Mouse (Mus musculus): ENCODE results near the gene Vps37c. TPM values are rescaled to one million over a fixed set of nuclear protein-coding genes. Genes with fewer than 3 reads are reported as not detected.

Gene Vps37c
- polyA plus RNA-seq, 1 experiment from 2014 or later, result 36.1 TPM

DNA sequence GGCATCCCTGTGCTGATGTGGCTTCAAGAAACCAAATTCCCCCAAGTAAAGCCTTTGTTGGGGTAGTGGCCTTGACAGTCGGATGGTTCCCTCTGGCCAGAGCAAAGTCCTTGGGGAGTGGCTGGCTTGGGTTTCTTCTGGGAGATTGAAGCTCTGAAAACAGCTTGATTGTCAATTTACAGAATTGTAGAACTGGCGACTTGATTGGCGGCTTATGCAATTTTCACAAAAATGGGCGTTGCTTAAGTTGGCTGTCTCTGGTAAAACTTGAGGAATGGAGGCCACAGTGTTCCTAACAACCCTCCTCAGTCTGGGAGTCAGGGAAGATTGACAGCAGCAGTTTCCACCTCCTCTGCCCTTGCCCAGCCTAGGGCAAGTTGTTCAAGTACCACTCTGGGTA, 3.8 kb downstream of the Vps37c start:
- DNase-seq (ENCODE audit: extremely low spot score, low spot score), result no peak
- Histone ChIP-seq H3K27ac (no peak overlapping the region), H3K36me3 (replicated peaks) (no peaks in the 10 kb centered on the region), H3K4me3 (no peak overlapping the region), H3K27me3 (ENCODE audit: poor library complexity, severe bottlenecking) (no peaks in the 10 kb centered on the region), H3K9me3 (no peaks in the 10 kb centered on the region), H3K4me1 (peaks cover 46% of the 10 kb centered on the region)
- WGBS, result 90% methylated on average over 4 of the region's 4 CpGs

DNA sequence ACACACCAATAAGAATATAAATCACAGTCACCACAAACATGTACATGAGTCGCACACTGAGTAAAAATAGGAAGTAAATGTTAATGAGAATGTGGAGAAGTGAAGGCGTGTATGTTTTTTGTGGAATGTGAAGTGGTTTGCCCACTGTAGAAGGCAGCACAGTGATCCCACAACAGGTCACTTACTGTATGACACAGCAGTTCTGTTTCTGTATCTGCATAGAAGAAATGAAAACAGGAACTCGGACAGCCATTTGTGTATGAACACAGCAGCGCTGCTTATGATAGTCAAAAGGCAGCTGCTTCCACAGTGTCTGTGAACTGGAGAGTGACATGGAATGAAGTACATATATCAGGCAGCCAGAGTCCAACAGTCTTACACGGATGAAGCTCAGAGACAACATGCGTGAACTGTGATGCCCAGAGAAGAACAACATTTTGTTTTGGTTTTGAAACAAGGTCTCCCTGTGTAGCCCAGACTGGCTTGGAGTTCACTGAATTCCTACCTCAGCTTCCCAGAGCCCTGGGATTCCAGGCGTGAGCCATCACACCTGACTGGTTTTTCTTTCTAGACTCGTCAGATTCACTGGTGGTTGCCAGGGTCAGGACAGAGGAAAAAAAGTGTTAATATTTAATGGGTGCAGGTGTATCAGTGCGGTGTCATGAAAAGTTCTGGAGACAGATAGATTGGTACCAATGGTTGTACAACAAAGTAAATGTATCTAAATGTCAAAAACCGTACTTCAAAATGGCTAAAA, 5.6 kb downstream of the Vps37c start:
- H3K36me3 ChIP-seq (replicated peaks), result no peaks in the 10 kb centered on the region
- no peak overlapping the region for H3K4me3 ChIP-seq
- no peaks in the 10 kb centered on the region for H3K27me3 ChIP-seq (ENCODE audit: poor library complexity, severe bottlenecking)
- no peaks in the 10 kb centered on the region for H3K9me3 ChIP-seq
- H3K27ac ChIP-seq, result no peak overlapping the region
- WGBS, result 91% methylated on average over 10 of the region's 10 CpGs
- no peak for DNase-seq (ENCODE audit: extremely low spot score, low spot score)
- peaks cover 53% of the 10 kb centered on the region for H3K4me1 ChIP-seq

DNA sequence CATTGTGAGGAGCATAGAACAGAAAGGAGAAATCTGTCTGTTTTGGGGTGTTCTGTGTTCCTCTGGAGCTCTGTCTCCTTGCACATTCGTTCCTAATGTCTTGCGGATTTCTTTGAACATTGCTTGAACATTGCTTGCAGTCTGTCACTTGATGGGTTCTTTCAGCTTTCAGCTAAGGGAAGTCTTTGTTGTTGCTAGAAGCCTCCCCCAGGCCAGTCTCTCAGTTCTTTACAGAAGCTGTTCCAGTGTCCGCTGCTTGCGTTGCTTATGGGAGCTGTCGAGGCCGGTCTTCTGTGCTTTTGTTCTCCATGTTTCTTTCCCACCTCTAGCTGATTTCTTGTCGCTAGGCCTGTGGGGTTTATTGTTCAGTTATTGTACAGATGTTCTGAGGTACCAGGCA, 7.3 kb downstream of the Vps37c start:
- H3K9me3 ChIP-seq, result no peaks in the 10 kb centered on the region
- 33% methylated on average over 7 of the region's 7 CpGs for WGBS
- peaks cover 53% of the 10 kb centered on the region for H3K4me1 ChIP-seq
- peak overlapping the region; percentile 71 for H3K27ac ChIP-seq
- H3K4me3 ChIP-seq, result no peak overlapping the region
- H3K36me3 ChIP-seq (replicated peaks), result no peaks in the 10 kb centered on the region
- no peak for DNase-seq (ENCODE audit: extremely low spot score, low spot score)
- no peaks in the 10 kb centered on the region for H3K27me3 ChIP-seq (ENCODE audit: poor library complexity, severe bottlenecking)

DNA sequence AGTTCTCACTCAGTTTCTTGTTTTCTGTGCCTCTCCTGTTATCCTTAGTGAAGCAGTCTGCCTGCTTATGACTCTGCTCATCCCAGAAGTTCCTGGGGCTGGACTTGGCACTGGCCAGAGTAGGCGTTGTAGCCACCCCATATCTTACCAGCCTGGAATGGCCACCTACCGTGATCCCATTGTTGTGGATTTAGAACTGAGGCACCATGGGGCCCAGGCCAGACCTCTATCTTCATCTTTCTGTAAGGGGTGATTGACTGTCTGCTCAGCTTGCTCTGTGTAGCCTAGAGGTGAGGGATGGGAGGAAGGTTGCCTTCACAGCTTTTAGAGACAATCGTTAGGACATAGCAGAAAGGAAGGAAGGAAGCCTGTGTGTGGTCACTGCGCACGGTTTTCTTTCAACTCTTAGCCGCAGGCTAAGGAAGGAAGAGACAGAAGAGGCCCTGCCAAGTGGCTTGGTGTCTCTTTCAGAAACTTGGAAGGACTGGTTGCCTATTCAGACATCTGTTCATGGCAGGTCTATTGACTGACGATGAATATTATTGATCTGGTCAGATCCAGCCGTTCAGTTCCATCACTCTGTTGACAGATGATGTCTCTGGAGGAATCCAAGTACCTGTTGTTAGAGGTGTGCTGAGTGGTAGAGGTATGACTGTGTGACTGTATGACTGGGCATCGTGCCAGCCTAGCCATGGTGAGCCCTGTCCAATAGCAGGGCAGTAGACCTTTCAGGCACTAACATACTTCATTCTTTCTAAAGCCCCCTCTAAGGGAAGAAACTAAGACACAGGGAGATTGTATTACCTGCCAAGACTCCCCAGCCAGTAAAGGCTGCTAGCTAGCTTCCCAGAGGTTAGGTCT, 9.8 kb downstream of the Vps37c start:
- Histone ChIP-seq H3K27me3 (ENCODE audit: poor library complexity, severe bottlenecking) (no peaks in the 10 kb centered on the region), H3K27ac (peak overlapping the region; percentile 40), H3K4me1 (peaks cover 65% of the 10 kb centered on the region), H3K4me3 (no peak overlapping the region), H3K36me3 (replicated peaks) (no peaks in the 10 kb centered on the region), H3K9me3 (no peaks in the 10 kb centered on the region)
- DNase-seq (ENCODE audit: extremely low spot score, low spot score), result no peak
- WGBS, result 80% methylated on average over 9 of the region's 9 CpGs

DNA sequence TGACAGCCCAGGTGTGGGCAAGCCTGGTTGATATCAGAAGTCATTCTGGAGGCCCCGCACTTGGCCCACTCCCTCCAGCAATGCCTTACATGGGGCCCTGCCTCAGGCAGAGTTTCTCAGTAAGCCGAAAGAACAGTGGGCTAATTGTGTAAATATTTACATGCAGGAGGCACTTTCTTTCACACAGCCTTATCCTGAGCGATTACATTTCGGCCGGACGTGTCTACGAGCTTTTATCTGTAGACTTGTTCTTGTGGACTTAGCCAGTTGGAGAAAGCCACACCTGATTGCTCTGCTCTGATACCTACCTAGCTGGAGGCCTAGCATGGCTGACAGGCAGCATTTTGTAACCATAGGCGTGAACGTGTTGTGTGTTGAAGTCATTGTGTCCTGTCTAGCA, 11.3 kb downstream of the Vps37c start:
- H3K4me1 ChIP-seq, result peaks cover 65% of the 10 kb centered on the region
- no peak overlapping the region for H3K4me3 ChIP-seq
- 0 out of 2 replicates have a peak overlapping the region, but pooled peaks have one; percentile 58 for H3K27ac ChIP-seq
- H3K27me3 ChIP-seq (ENCODE audit: poor library complexity, severe bottlenecking), result no peaks in the 10 kb centered on the region
- DNase-seq (ENCODE audit: extremely low spot score, low spot score), result no peak
- H3K9me3 ChIP-seq, result no peaks in the 10 kb centered on the region
- 80% methylated on average over 9 of the region's 9 CpGs for WGBS
- H3K36me3 ChIP-seq (replicated peaks), result no peaks in the 10 kb centered on the region

DNA sequence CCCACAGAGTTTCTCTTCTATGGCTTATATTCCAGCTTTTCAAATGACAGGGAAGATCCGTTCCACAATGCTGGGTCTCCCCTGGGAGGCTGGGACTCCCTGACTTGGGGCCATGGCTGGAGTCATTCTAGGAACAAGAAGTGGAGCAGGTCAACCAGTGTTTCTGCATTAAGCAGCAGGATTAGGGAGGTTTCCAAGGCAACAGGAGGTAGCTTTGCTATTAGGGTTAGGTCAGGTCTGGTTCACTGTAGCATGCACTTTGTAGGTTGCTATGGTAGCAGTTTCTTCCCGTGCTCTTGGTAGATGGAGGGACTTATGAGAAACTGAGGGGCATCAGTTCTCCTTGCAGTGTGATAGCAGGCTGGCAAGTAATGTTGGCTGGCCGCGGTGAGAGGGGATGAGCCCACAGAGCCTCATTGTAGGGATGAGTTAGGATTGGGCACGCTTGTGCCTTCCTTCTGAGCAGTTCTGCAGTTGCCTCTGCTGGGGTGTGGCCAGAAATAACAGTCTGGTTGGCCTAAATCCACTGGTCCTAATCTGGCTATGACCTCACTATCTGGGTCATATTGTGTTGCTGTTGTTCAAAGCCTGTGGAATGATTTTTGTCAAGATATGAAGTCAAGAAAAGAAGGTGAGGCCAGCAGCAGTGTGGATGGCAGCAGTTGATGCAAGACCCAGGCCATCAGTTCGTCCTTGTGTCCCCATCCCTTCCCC, 12.6 kb downstream of the Vps37c start:
- Histone ChIP-seq H3K4me1 (peaks cover 54% of the 10 kb centered on the region), H3K4me3 (no peak overlapping the region), H3K27me3 (ENCODE audit: poor library complexity, severe bottlenecking) (no peaks in the 10 kb centered on the region), H3K27ac (no peak overlapping the region), H3K9me3 (no peaks in the 10 kb centered on the region), H3K36me3 (replicated peaks) (peaks cover 2% of the 10 kb centered on the region; the same call in 1 of the 2 replicates)
- 59% methylated on average over 6 of the region's 6 CpGs for WGBS
- no peak for DNase-seq (ENCODE audit: extremely low spot score, low spot score)

DNA sequence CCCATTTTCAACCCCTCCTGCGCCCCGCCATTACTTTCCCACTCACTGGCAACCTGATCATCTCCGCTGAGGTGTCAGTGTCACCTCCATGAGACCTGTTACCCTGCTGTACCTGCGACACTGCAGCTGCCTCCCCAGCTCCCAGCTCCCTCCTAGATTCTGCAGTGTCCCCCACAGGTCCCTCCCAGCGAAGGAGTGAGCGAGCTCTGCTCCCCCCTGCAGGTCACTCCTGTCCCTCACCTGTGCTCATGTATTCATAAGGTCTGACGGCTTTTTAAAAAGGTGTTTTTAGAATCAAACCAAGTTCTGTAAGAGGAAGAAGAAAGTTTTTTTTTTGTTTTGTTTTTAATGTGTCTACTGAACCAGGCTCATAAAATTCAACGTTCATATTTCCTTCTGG, 13.6 kb downstream of the Vps37c start:
- H3K9me3 ChIP-seq, result no peaks in the 10 kb centered on the region
- no peak overlapping the region for H3K4me3 ChIP-seq
- WGBS, result 78% methylated on average over 8 of the region's 8 CpGs
- H3K4me1 ChIP-seq, result peaks cover 50% of the 10 kb centered on the region
- no peaks in the 10 kb centered on the region for H3K27me3 ChIP-seq (ENCODE audit: poor library complexity, severe bottlenecking)
- H3K27ac ChIP-seq, result no peak overlapping the region
- no peak for DNase-seq (ENCODE audit: extremely low spot score, low spot score)
- peaks cover 11% of the 10 kb centered on the region for H3K36me3 ChIP-seq (replicated peaks)

DNA sequence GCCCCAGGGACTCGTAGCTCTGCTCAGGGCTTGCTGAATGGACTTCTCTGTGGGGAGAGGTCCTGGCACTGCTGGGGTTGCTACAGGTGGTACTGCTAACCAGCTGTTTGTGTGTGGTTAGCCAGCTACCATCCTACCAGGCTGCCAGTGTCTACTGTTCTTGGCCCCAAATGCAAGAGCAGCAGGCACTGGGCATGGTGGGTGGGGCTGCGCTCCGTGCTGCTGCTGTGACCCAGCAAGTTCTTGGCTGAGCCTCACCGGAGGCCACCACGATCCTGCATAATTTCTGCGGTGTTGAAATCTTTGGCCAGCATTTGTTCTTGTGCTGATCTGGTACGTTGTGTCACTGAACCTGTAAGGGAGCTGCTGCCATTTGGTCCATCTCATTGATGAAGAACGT, 14.9 kb downstream of the Vps37c start:
- Histone ChIP-seq H3K36me3 (replicated peaks) (peaks cover 23% of the 10 kb centered on the region), H3K4me1 (peaks cover 36% of the 10 kb centered on the region), H3K27ac (no peak overlapping the region), H3K27me3 (ENCODE audit: poor library complexity, severe bottlenecking) (no peaks in the 10 kb centered on the region), H3K9me3 (no peaks in the 10 kb centered on the region), H3K4me3 (no peak overlapping the region)
- no peak for DNase-seq (ENCODE audit: extremely low spot score, low spot score)
- WGBS, result 96% methylated on average over 8 of the region's 8 CpGs

DNA sequence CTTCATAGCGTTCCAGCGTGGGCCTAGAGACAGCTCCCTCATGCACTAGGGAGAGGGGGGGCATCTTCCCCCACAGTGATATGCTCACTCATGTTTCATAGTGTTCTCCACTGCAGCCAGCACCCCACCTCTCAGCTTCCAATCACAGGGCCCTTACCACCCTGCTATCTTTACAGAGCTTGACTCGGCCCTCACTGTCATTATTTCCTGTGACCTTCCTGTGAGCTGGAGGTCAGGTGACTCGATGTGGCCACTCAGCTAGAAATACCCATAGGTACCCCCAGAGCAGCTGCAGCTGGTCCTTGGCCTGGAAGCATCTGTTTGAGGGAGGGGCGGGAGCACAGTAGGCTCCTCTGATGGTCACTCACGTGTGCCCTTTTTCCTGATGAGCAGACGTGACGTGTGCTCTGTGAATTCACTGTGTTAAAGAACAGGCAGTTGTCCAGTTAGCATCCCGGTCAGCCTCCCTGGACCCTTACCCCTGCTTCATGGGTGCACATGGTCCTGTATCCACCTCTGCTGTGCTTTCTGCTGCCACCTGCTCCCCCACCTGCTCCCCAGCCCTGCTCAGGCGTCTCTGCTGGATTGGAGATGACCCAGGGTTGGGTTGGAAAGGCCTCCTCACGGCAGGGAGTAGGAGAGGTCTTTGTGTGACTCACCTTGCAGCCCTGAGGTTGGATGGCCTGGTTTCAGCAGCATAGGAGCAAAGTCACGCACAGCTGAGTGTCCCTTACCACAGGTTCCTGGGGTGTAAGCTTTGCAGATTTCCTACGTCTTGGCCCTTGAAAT, 18.7 kb downstream of the Vps37c start:
- no peak for DNase-seq (ENCODE audit: extremely low spot score, low spot score)
- H3K9me3 ChIP-seq, result no peaks in the 10 kb centered on the region
- peaks cover 17% of the 10 kb centered on the region for H3K4me1 ChIP-seq
- H3K36me3 ChIP-seq (replicated peaks), result peaks cover 48% of the 10 kb centered on the region
- 84% methylated on average over 13 of the region's 13 CpGs for WGBS
- no peak overlapping the region for H3K4me3 ChIP-seq
- H3K27me3 ChIP-seq (ENCODE audit: poor library complexity, severe bottlenecking), result no peaks in the 10 kb centered on the region
- H3K27ac ChIP-seq, result no peak overlapping the region

DNA sequence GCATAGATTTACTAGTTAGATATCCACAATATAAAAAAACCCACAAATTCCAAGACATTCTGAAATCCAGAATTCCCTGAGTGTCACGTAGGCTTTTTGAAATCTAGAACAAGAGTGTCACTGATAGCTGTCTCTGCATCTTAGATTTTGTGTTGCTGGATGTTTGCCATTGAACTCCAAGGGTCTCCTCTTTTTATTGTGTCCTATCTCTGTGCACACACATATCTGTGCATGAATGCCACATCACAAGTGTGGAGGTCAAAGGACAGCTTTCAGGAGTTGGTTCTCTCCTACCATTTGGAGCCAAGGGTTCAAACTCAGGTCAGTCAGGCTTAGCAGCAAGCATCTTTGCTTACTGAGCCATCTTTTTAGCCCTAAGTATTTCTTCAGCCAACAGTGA, 19.3 kb downstream of the Vps37c start:
- no peak for DNase-seq (ENCODE audit: extremely low spot score, low spot score)
- no peaks in the 10 kb centered on the region for H3K9me3 ChIP-seq
- WGBS, result 90% methylated on average over 1 of the region's 1 CpGs
- no peaks in the 10 kb centered on the region for H3K27me3 ChIP-seq (ENCODE audit: poor library complexity, severe bottlenecking)
- no peak overlapping the region for H3K27ac ChIP-seq
- peaks cover 17% of the 10 kb centered on the region for H3K4me1 ChIP-seq
- H3K36me3 ChIP-seq (replicated peaks), result peaks cover 54% of the 10 kb centered on the region
- no peak overlapping the region for H3K4me3 ChIP-seq

DNA sequence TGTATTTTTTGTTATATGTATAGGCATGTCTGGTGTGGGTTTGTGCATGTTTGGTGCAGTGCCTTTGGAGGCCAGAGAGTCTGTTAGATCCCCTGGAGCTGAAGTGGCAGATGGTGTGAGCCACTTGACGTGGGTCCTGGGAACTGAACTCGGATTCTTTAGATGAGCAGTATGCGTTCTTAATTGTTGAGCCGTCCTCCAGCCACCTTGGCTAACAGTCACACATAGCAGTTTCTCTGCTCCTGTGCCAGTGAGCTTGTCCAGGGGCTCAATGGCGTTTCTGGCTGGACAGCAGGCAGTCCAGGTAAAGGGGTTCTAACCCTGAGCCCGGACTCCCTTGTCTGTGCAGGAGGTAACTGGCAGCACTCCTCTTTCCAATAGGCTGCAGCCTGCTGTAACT, 20.4 kb downstream of the Vps37c start:
- Histone ChIP-seq H3K36me3 (replicated peaks) (peaks cover 65% of the 10 kb centered on the region), H3K27ac (peak overlapping the region; percentile 78), H3K9me3 (no peaks in the 10 kb centered on the region), H3K4me1 (peaks cover 17% of the 10 kb centered on the region), H3K4me3 (no peak overlapping the region), H3K27me3 (ENCODE audit: poor library complexity, severe bottlenecking) (no peaks in the 10 kb centered on the region)
- no peak for DNase-seq (ENCODE audit: extremely low spot score, low spot score)
- WGBS, result 77% methylated on average over 6 of the region's 6 CpGs

DNA sequence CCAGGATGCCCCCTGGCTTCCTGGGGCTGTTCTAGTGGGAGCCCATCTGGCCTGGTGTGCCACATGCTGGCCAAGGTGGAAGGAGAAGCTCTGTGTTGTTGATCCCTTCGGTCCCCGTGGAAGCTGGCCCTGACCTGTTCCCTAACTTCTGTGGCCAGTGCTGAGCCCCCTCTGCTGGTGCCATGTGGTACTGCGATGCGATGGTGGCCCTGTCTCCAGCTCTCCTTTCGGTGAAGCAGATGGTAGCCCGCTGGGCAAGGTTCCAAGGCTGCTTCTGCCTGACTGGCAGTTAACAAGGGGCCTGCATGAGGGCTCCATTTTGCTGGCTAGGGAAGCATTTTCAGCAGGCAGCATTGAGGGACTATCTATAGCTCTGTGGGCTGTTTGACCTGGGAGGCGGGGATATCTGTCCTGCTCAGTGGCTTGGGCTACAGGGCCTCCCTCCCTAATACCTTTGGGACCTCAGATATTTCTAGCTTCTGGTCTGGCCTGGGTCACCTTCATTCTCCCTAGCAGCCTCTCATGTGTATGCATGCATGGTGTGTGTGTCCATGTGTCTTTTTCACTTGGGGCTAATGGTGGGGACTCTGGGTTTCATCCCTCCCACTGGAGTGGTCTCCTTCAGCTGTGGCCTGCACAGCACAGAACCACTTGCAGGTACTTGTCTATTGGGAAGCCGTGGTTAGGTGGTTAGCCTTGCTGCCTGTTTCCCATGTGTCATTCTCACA, 21.0 kb downstream of the Vps37c start:
- peak; percentile 91 for DNase-seq (ENCODE audit: extremely low spot score, low spot score)
- H3K9me3 ChIP-seq, result no peaks in the 10 kb centered on the region
- no peak overlapping the region for H3K4me3 ChIP-seq
- peak overlapping the region; percentile 78 for H3K27ac ChIP-seq
- peaks cover 20% of the 10 kb centered on the region for H3K4me1 ChIP-seq
- H3K27me3 ChIP-seq (ENCODE audit: poor library complexity, severe bottlenecking), result no peaks in the 10 kb centered on the region
- 24% methylated on average over 8 of the region's 8 CpGs for WGBS
- H3K36me3 ChIP-seq (replicated peaks), result peaks cover 69% of the 10 kb centered on the region
